Mouse (Mus musculus): ENCODE data around the gene Rbbp4.

DNA sequence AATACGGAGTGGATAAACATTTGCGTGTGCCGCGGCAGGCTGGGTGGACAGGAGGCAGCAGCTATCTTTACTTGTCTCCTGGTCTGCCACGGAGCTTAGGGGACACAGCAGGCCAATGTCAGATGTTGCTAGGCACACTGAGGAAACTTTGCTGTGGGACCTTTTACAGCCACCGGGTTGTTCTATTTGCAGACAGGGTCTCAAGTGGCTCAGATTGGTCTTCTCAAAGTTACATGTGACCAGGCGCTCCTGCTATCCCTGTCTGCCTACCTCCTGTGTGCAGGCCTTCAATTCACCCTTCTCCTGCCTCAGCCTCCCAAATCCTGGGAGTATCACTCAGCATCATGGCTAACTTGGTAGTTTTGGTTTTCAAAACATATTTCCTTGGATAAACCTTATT, 39.1 kb downstream of the Rbbp4 start:
- TF ChIP-seq CTCF (IDR thresholded peaks at IDR 0.05): no peak
- no peak for TF ChIP-seq EP300 (IDR thresholded peaks at IDR 0.05)

Measured in lung, postnatal 0 days (tissue).